Mouse (Mus musculus) hindbrain, embryonic 11.5 days (tissue): ENCODE results near the gene Gipc1. TPM values are rescaled to one million over a fixed set of nuclear protein-coding genes. Genes with fewer than 3 reads are reported as not detected.

Experiments used
- ATAC-seq: fragments of 200-750 bp; cut with Nextera tagmentation; 2 replicates; pipeline ENCODE4 v1.8.0; 2017; ENCODE audit warnings: mild to moderate bottlenecking, moderate TSS enrichment, moderate library complexity; ENCODE audit not compliant: low FRiP score
- DNase-seq: peaks from one replicate; pipeline ENCODE4 v3.0.0-alpha.2; 2015; ENCODE audit warnings: low spot score
- H3K27ac ChIP-seq: fragments of 300-500 bp; sonication (generic); 2 replicates; pipeline ENCODE4 v1.5.1; 2014; ENCODE audit warnings: mild to moderate bottlenecking, low read depth, low read length
- H3K27me3 ChIP-seq: fragments of 300-500 bp; sonication (generic); 2 replicates; pipeline ENCODE4 v1.6.1; 2014; ENCODE audit warnings: mild to moderate bottlenecking, low read length, moderate library complexity, mixed read lengths; ENCODE audit not compliant: control insufficient read depth, insufficient read depth
- H3K36me3 ChIP-seq: fragments of 300-500 bp; sonication (generic); 2 replicates; pipeline ENCODE4 v1.6.1; 2014; ENCODE audit warnings: mild to moderate bottlenecking, low read length, moderate library complexity, mixed read lengths; ENCODE audit not compliant: control insufficient read depth, insufficient read depth
- H3K4me1 ChIP-seq: fragments of 300-500 bp; sonication (generic); replicated peaks from 2 replicates; pipeline ENCODE4 v1.6.1; 2014; ENCODE audit warnings: low read length, mixed read lengths; ENCODE audit not compliant: control insufficient read depth, insufficient read depth
- H3K4me2 ChIP-seq: fragments of 300-500 bp; sonication (generic); replicated peaks from 2 replicates; pipeline ENCODE4 v1.6.1; 2014; ENCODE audit warnings: mild to moderate bottlenecking, low read depth, low read length
- H3K4me3 ChIP-seq: fragments of 300-500 bp; sonication (generic); 2 replicates; pipeline ENCODE4 v1.5.1; 2014; ENCODE audit warnings: low read depth, low read length
- H3K9ac ChIP-seq: fragments of 300-500 bp; sonication (generic); 2 replicates; pipeline ENCODE4 v1.6.1; 2014; ENCODE audit warnings: low read depth, low read length
- H3K9me3 ChIP-seq: fragments of 300-500 bp; sonication (generic); 2 replicates; pipeline ENCODE4 v1.6.1; 2016; ENCODE audit warnings: low read length; ENCODE audit not compliant: control insufficient read depth
- WGBS: fragments of 180-500 bp; shearing (Covaris S2); extraction: QIAGEN DNeasy Blood & Tissue Kit; methylation state at CpG from one replicate; pipeline ENCODE4 v1.1.7; 2014; 5-methylcytosine and 5-hydroxymethylcytosine counted together
- polyA plus RNA-seq: library from polyadenylated mRNA; unstranded; fragments of >200 nt; fragmentation: Nextera tagmentation; extraction: Ambion mirVana; gene quantifications from 2 replicates; pipeline ENCODE4 v1.2.1, GENCODE M21; 2014

The Gipc1 gene
- polyA plus RNA-seq, 1 experiment from 2014 or later: 182 TPM

- Histone ChIP-seq H3K4me2 (no peak within 1 kb of the TSS), H3K9ac (0 out of 2 replicates have a peak within 1 kb of the TSS, but pooled peaks have one; percentile 23)
These were observed 13.7 kb downstream of the Gipc1 start, which contains the start of gene Ptger1 for GRCm38 (mm10) chr8:83665969-83666865. Gene Ptger1 (plus strand): TSS chr8:83666678.

GRCm38 (mm10) chr8:83666866-83667234 lies 14.4 kb downstream of the Gipc1 start:
- ATAC-seq (no peak), DNase-seq (no peak)
- Histone ChIP-seq H3K4me2 (no peak overlapping the region), H3K9me3 (no peaks in the 10 kb centered on the region), H3K27me3 (peaks cover 6% of the 10 kb centered on the region), H3K27ac (no peak overlapping the region), H3K4me1 (peaks cover 9% of the 10 kb centered on the region), H3K36me3 (no peaks in the 10 kb centered on the region), H3K4me3 (no peak overlapping the region), H3K9ac (no peak overlapping the region)
- 94% methylated on average over 3 of the region's 3 CpGs for WGBS

More at GRCm38 (mm10) chr8:83665969-83666865, 13.7 kb downstream of the Gipc1 start, which contains the start of gene Ptger1:
- Histone ChIP-seq H3K4me1 (peaks cover 9% of the 10 kb centered on the region), H3K36me3 (no peaks in the 10 kb centered on the region), H3K9me3 (no peaks in the 10 kb centered on the region), H3K27ac (no peak within 1 kb of the TSS), H3K27me3 (peaks cover 6% of the 10 kb centered on the region), H3K4me3 (no peak within 1 kb of the TSS)
- no peak for ATAC-seq
- peak; percentile 17 for DNase-seq
- 39% methylated on average over 14 of the region's 14 CpGs for WGBS

- Histone ChIP-seq H3K36me3 (no peaks in the 10 kb centered on the region), H3K4me3 (no peak overlapping the region)
- whole genome bisulfite sequencing: 85% methylated on average over 10 of the region's 10 CpGs
These were observed 15.0 kb downstream of the Gipc1 start for GRCm38 (mm10) chr8:83667526-83667925.

GRCm38 (mm10) chr8:83668010-83668916 lies 15.8 kb downstream of the Gipc1 start:
- Histone ChIP-seq H3K27ac (no peak overlapping the region), H3K9ac (peak overlapping the region; percentile 68), H3K27me3 (peaks cover 6% of the 10 kb centered on the region), H3K4me3 (peak overlapping the region; percentile 31), H3K36me3 (no peaks in the 10 kb centered on the region), H3K4me1 (peaks cover 5% of the 10 kb centered on the region), H3K9me3 (no peaks in the 10 kb centered on the region), H3K4me2 (peak overlapping the region; percentile 74)
- ATAC-seq: peak; percentile 55
- 22% methylated on average over 80 of the region's 80 CpGs for WGBS
- DNase-seq: peak; percentile 92

More at GRCm38 (mm10) chr8:83667526-83667925, 15.0 kb downstream of the Gipc1 start:
- no peak for DNase-seq
- Histone ChIP-seq H3K4me2 (no peak overlapping the region), H3K4me1 (peaks cover 5% of the 10 kb centered on the region), H3K27ac (no peak overlapping the region), H3K9me3 (no peaks in the 10 kb centered on the region), H3K27me3 (peaks cover 6% of the 10 kb centered on the region), H3K9ac (no peak overlapping the region)
- ATAC-seq: 0 out of 2 replicates have a peak, but pooled peaks have one; percentile 2

GRCm38 (mm10) chr8:83669013-83669412 lies 16.5 kb downstream of the Gipc1 start:
- no peak overlapping the region for H3K27ac ChIP-seq
- no peak for DNase-seq
- no peak overlapping the region; the same call in 1 of the 2 replicates for H3K4me2 ChIP-seq
- 0 out of 2 replicates have a peak, but pooled peaks have one; percentile 6 for ATAC-seq
- H3K9ac ChIP-seq: no peak overlapping the region; the same call in 1 of the 2 replicates
- peaks cover 5% of the 10 kb centered on the region for H3K4me1 ChIP-seq
- WGBS: 79% methylated on average over 16 of the region's 16 CpGs
- peaks cover 6% of the 10 kb centered on the region for H3K27me3 ChIP-seq
- no peaks in the 10 kb centered on the region for H3K36me3 ChIP-seq
- 0 out of 2 replicates have a peak overlapping the region, but pooled peaks have one; percentile 31 for H3K4me3 ChIP-seq
- no peaks in the 10 kb centered on the region for H3K9me3 ChIP-seq

GRCm38 (mm10) chr8:83672936-83673335 lies 20.5 kb downstream of the Gipc1 start:
- Histone ChIP-seq H3K9ac (no peak overlapping the region), H3K9me3 (no peaks in the 10 kb centered on the region), H3K27ac (no peak overlapping the region), H3K4me1 (peaks cover 5% of the 10 kb centered on the region), H3K27me3 (peaks cover 1% of the 10 kb centered on the region; the same call in 1 of the 2 replicates), H3K4me2 (no peak overlapping the region), H3K4me3 (no peak overlapping the region), H3K36me3 (no peaks in the 10 kb centered on the region; the same call in 1 of the 2 replicates)
- 52% methylated on average over 5 of the region's 5 CpGs for WGBS
- ATAC-seq (no peak), DNase-seq (no peak)

- ATAC-seq (no peak), DNase-seq (no peak)
- 85% methylated on average over 5 of the region's 5 CpGs for WGBS
- Histone ChIP-seq H3K27me3 (no peaks in the 10 kb centered on the region), H3K9me3 (no peaks in the 10 kb centered on the region), H3K27ac (no peak overlapping the region), H3K4me1 (no peaks in the 10 kb centered on the region), H3K4me3 (no peak overlapping the region), H3K36me3 (no peaks in the 10 kb centered on the region; the same call in 1 of the 2 replicates), H3K4me2 (no peak overlapping the region), H3K9ac (no peak overlapping the region)
These were observed 22.0 kb downstream of the Gipc1 start for GRCm38 (mm10) chr8:83674497-83674896.

GRCm38 (mm10) chr8:83679866-83680265 lies 27.4 kb downstream of the Gipc1 start:
- Histone ChIP-seq H3K4me3 (no peak overlapping the region), H3K4me1 (no peaks in the 10 kb centered on the region), H3K9me3 (no peaks in the 10 kb centered on the region), H3K36me3 (no peaks in the 10 kb centered on the region; the same call in none of the 2 replicates), H3K9ac (no peak overlapping the region), H3K27me3 (no peaks in the 10 kb centered on the region), H3K4me2 (no peak overlapping the region), H3K27ac (no peak overlapping the region)
- DNase-seq (no peak), ATAC-seq (no peak)
- WGBS: 92% methylated on average over 12 of the region's 12 CpGs
